Mouse (Mus musculus): Measurements from ENCODE around the gene Dnajb5.

DNA sequence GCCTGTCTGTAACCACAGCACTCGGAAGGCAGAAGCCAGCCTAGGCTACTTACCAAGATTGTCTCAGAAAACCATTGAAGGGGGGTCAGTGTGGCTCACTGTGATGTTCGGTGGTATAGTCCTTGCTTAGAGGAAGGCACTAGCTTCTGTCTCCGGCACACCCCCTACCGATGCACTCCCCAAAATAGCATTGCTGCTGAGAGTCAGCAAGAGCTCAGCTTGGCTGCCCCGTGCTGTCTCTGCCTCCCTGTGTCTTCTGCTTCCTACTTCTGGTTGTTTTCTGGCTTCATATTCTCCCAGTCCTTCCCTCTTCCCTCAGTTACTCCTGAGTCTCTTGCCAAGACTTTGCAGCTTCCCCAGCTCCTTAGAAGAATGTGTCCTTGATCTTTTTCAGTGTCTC is 48.7 kb upstream of the Dnajb5 start:
- TF ChIP-seq TCF12 (IDR thresholded peaks at IDR 0.05; ENCODE audit: insufficient read depth, poor library complexity, severe bottlenecking) (no peak), E2F4 (IDR thresholded peaks at IDR 0.05; ENCODE audit: insufficient read depth) (no peak), MAX (IDR thresholded peaks at IDR 0.05; ENCODE audit: low read depth) (no peak), POLR2A (IDR thresholded peaks at IDR 0.05; ENCODE audit: insufficient read length, low read depth) (no peak), MYOD1 (IDR thresholded peaks at IDR 0.05; ENCODE audit: control insufficient read depth in 1 of 3, insufficient read length in 2 of 3, low read depth in 2 of 3) (no peak), USF1 (IDR thresholded peaks at IDR 0.05; ENCODE audit: low read depth) (no peak), POLR2AphosphoS2 (IDR thresholded peaks at IDR 0.05; ENCODE audit: insufficient read length, low read depth) (no peak), CEBPB (IDR thresholded peaks at IDR 0.05; ENCODE audit: insufficient read depth, poor library complexity, severe bottlenecking) (no peak)

All from myocyte (in vitro differentiated cells).